Mouse (Mus musculus) intestine, embryonic 14.5 days (tissue): ENCODE results near the gene Mgat4d. TPM values are rescaled to one million over a fixed set of nuclear protein-coding genes. Genes with fewer than 3 reads are reported as not detected.
"Not testable (repeated sequence)": the region's sequence is repeated elsewhere in the genome, so short reads cannot be mapped to it uniquely, and the experiment has no call there.

Experiments used
- ATAC-seq: fragments of 200-750 bp; cut with Nextera tagmentation; replicated peaks from 2 replicates; pipeline ENCODE4 v1.8.0; 2017; ENCODE audit warnings: low read depth, moderate number of reproducible peaks, moderate TSS enrichment, moderate library complexity; ENCODE audit not compliant: low FRiP score, low TSS enrichment
- DNase-seq: peaks from one replicate; pipeline ENCODE4 v3.0.0-alpha.2; 2018; ENCODE audit warnings: low spot score
- H3K27ac ChIP-seq: fragments of 300-500 bp; sonication (generic); 2 replicates; pipeline ENCODE4 v1.5.1; 2014; ENCODE audit warnings: low read depth, mild to moderate bottlenecking, control low read depth
- H3K27me3 ChIP-seq: fragments of 300-500 bp; sonication (generic); replicated peaks from 2 replicates; pipeline ENCODE4 v1.6.1; 2014; ENCODE audit warnings: low read length, control low read depth; ENCODE audit not compliant: control insufficient read depth, insufficient read depth
- H3K36me3 ChIP-seq: fragments of 300-500 bp; sonication (generic); 2 replicates; pipeline ENCODE4 v1.6.1; 2014; ENCODE audit warnings: low read length, control low read depth; ENCODE audit not compliant: control insufficient read depth, insufficient read depth
- H3K4me1 ChIP-seq: fragments of 300-500 bp; sonication (generic); replicated peaks from 2 replicates; pipeline ENCODE4 v1.6.1; 2014; ENCODE audit warnings: low read length, control low read depth, mixed read lengths; ENCODE audit not compliant: control insufficient read depth, insufficient read depth
- H3K4me2 ChIP-seq: fragments of 300-500 bp; sonication (generic); 2 replicates; pipeline ENCODE4 v1.6.1; 2014; ENCODE audit warnings: low read length
- H3K4me3 ChIP-seq: fragments of 300-500 bp; sonication (generic); 2 replicates; pipeline ENCODE4 v1.5.1; 2014; ENCODE audit warnings: low read depth, low read length, control low read depth, mixed read lengths
- H3K9ac ChIP-seq: fragments of 300-500 bp; sonication (generic); 2 replicates; pipeline ENCODE4 v1.6.1; 2014; ENCODE audit warnings: mild to moderate bottlenecking, low read length
- H3K9me3 ChIP-seq: fragments of 300-500 bp; sonication (generic); 2 replicates; pipeline ENCODE4 v1.6.1; 2016; ENCODE audit warnings: low read length, control low read depth; ENCODE audit not compliant: control insufficient read depth
- WGBS: fragments of 180-500 bp; shearing (Covaris S2); extraction: QIAGEN DNeasy Blood & Tissue Kit; methylation state at CpG from one replicate; pipeline ENCODE4 v1.1.7; 2014; 5-methylcytosine and 5-hydroxymethylcytosine counted together
- polyA plus RNA-seq: library from polyadenylated mRNA; unstranded; fragments of >200 nt; fragmentation: Nextera tagmentation; extraction: Ambion mirVana; gene quantifications from 2 replicates; pipeline ENCODE4 v1.2.1, GENCODE M21; 2014

Gene Mgat4d
- polyA plus RNA-seq, 1 experiment from 2014 or later = not detected

DNA sequence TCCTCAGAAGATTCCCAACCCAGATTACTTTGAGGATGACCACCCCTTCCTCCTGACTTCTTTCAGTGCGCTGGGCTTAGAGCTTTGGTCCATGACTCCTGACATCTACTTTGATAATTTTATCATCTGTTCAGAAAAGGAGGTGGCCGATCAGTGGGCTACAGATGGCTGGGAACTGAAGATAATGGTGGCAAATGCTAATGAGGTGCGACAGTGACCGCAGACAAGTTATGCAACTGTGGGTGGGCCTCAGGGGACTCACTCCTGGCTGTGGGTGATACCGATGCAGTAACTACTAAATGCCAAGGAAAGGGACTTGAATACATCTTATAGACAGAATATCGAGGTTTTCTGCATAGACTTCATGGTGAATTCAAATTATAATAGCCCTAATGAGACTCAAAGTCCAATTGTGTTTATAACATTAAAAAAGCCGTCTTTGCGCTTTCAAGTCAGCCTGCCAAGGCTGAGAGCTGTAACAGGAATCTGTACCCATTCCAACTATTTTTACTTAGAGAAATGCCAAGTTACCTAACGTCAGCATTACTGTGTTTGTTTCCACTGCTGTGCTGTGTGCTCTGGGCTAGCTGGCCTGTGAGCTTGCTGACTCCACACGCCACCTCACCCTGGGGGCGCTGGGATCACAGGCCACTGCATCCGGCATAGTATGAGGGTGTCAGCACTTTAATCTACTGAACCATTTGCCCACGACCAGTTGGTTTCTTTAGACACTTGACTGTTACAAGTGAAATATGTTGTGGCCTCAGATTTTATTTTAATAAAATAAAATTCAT, 75.0 kb downstream of the Mgat4d start:
- H3K36me3 ChIP-seq = no peaks in the 10 kb centered on the region

DNA sequence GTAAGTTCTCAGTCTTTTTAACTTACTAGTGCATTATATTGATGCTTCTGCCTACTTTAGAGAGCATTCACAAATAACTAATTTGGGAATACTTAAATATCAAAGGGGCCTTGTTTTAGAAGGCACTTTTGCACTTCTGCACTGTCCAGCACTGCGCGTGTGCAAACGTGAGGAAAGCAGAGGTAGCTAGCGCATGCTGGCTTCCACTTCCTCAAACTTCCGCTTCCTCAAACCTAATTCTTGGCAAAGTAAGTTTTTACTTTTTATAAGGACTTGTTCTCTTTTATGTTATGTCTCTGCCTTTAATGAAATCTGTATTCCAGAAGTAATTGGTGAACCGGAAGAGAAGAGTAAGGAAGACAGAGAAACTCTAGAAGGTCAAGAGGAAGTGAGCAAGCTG, 76.9 kb downstream of the Mgat4d start:
- no peaks in the 10 kb centered on the region for H3K36me3 ChIP-seq
- H3K27me3 ChIP-seq = no peaks in the 10 kb centered on the region
- no peak for ATAC-seq
- H3K4me3 ChIP-seq = no peak overlapping the region
- H3K4me2 ChIP-seq = no peak overlapping the region
- DNase-seq = no peak
- no peaks in the 10 kb centered on the region for H3K9me3 ChIP-seq
- no peak overlapping the region for H3K27ac ChIP-seq
- H3K4me1 ChIP-seq = no peaks in the 10 kb centered on the region
- WGBS = 94% methylated on average over 6 of the region's 6 CpGs
- no peak overlapping the region for H3K9ac ChIP-seq

More for the DNA sequence above, 75.0 kb downstream of the Mgat4d start:
- ATAC-seq (no peak), DNase-seq (no peak)
- no peaks in the 10 kb centered on the region for H3K9me3 ChIP-seq
- 79% methylated on average over 13 of the region's 13 CpGs for WGBS
- no peak overlapping the region for H3K9ac ChIP-seq
- H3K27me3 ChIP-seq = no peaks in the 10 kb centered on the region
- no peak overlapping the region for H3K4me2 ChIP-seq
- H3K4me3 ChIP-seq = no peak overlapping the region
- no peaks in the 10 kb centered on the region for H3K4me1 ChIP-seq
- no peak overlapping the region for H3K27ac ChIP-seq

GRCm38 (mm10) chr8:83426104-83426759, 78.0 kb downstream of the Mgat4d start:
- H3K4me3 ChIP-seq = no peak overlapping the region
- no peaks in the 10 kb centered on the region for H3K27me3 ChIP-seq
- H3K36me3 ChIP-seq = no peaks in the 10 kb centered on the region
- no peak overlapping the region for H3K27ac ChIP-seq
- no peaks in the 10 kb centered on the region for H3K9me3 ChIP-seq
- DNase-seq (no peak), ATAC-seq (no peak)
- no peak overlapping the region for H3K9ac ChIP-seq
- no peaks in the 10 kb centered on the region for H3K4me1 ChIP-seq
- no peak overlapping the region for H3K4me2 ChIP-seq
- 57% methylated on average over 11 of the region's 11 CpGs for WGBS

DNA sequence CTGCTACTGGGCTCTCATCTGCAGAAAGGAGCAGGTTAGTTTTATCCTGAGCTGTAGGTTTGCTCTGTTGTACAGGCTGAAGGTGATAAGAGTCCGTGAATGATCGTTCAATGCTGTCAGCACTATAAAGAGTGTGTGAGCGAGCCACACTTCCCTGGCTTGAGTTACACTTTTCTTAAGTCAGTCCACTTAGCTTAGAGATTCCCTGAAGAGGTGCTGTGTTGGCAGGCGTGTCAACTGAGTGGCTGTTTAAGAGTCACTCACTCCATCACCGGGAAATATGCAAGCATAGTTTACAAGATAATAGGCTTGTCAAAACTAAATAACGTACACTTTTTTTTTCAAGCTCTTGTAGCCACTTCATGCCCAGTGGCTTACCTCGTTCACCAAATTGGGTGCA, 78.7 kb downstream of the Mgat4d start:
- H3K4me2 ChIP-seq = no peak overlapping the region
- no peaks in the 10 kb centered on the region for H3K36me3 ChIP-seq
- no peak overlapping the region for H3K9ac ChIP-seq
- no peak overlapping the region for H3K4me3 ChIP-seq
- no peak for ATAC-seq
- no peak overlapping the region for H3K27ac ChIP-seq
- WGBS = 65% methylated on average over 7 of the region's 7 CpGs
- DNase-seq = no peak
- no peaks in the 10 kb centered on the region for H3K4me1 ChIP-seq
- H3K9me3 ChIP-seq = no peaks in the 10 kb centered on the region
- no peaks in the 10 kb centered on the region for H3K27me3 ChIP-seq

GRCm38 (mm10) chr8:83428621-83429020, 80.3 kb downstream of the Mgat4d start:
- not testable (repeated sequence) for H3K4me1 ChIP-seq, H3K9me3 ChIP-seq, H3K27ac ChIP-seq, H3K9ac ChIP-seq, H3K27me3 ChIP-seq, H3K4me3 ChIP-seq, DNase-seq, H3K36me3 ChIP-seq, ATAC-seq, H3K4me2 ChIP-seq
- 90% methylated on average over 3 of the region's 3 CpGs for whole genome bisulfite sequencing

DNA sequence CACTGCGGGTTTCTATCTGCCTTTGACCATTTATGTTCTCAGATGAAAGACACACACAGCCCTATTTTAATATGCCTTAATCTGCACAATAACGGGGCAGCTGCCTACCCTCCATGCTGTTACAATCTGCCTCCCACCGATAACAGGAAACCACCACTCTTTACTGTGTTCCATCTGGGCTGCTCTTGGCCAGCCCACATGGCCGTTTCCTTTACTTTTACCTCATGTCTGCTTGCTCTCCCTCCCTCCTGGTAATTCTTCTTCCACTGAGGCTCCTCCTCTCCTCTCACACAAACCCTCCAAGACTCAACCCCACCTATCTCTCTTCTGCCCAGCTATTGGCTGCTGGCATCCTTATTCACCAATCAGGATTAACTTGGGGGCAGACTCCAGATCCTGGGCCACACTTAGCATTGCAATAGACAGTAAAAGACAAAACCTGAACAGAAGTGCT, 80.8 kb downstream of the Mgat4d start:
- H3K4me3 ChIP-seq = no peak overlapping the region
- ATAC-seq = no peak
- 68% methylated on average over 4 of the region's 4 CpGs for WGBS

More for the DNA sequence above, 80.8 kb downstream of the Mgat4d start:
- no peak overlapping the region for H3K4me2 ChIP-seq
- no peaks in the 10 kb centered on the region for H3K4me1 ChIP-seq
- H3K27me3 ChIP-seq = no peaks in the 10 kb centered on the region
- H3K9me3 ChIP-seq = no peaks in the 10 kb centered on the region
- H3K27ac ChIP-seq = no peak overlapping the region
- peaks cover 5% of the 10 kb centered on the region for H3K36me3 ChIP-seq
- H3K9ac ChIP-seq = no peak overlapping the region
- no peak for DNase-seq

Other genes starting within 250 kb of the Mgat4d start
- gene Tbc1d9, start 183.1 kb upstream of the Mgat4d start, polyA plus RNA-seq = 2.9 and 3.5 TPM in 2 replicates
- 2.1 and 2.3 TPM in 2 replicates for gene Gm10645, start 182.3 kb upstream of the Mgat4d start, polyA plus RNA-seq
- gene Ucp1, start 58.1 kb upstream of the Mgat4d start, polyA plus RNA-seq = 0.11 TPM in 2 replicates
- gene Elmod2, start 16.0 kb upstream of the Mgat4d start, polyA plus RNA-seq = 13.5 and 15.6 TPM in 2 replicates
- 0.58 and 0.75 TPM in 2 replicates for gene Clgn, start 41.4 kb downstream of the Mgat4d start, polyA plus RNA-seq
- gene Scoc, start 109.9 kb downstream of the Mgat4d start, polyA plus RNA-seq = 92.4 and 101 TPM in 2 replicates
- gene Olfr370, start 187.3 kb downstream of the Mgat4d start, polyA plus RNA-seq = not detected in 2 replicates
- gene Ndufb7, start 218.2 kb downstream of the Mgat4d start, polyA plus RNA-seq = 364 and 372 TPM in 2 replicates